Mouse (Mus musculus): ENCODE results near the gene Cplx2.
A peak's percentile ranks its signal among the peaks of the same experiment; 100 is the strongest.

Gene Cplx2

DNA sequence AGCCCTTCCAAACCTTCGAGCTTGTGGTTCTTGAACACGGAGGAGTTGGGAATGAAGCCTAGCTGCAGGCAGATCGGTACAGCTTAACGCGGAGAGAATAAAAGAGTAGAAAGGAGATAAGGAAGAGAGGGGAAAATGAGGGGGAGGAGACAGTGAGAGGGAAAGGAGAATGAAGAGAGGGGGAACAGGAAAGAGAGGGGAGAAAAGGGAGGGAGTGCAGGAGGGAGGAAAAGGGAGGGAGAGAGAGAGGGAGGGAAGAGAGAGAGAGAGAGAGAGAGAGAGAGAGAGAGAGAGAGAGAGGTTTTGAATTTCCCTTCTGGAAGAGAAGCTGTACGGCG, at the start of gene Cplx2:
Cplx2 (plus strand) TSS at position 301 of the 338 bp plus-strand sequence.
- no peak for DNase-seq (ENCODE audit: low spot score in 2 of 2)

DNA sequence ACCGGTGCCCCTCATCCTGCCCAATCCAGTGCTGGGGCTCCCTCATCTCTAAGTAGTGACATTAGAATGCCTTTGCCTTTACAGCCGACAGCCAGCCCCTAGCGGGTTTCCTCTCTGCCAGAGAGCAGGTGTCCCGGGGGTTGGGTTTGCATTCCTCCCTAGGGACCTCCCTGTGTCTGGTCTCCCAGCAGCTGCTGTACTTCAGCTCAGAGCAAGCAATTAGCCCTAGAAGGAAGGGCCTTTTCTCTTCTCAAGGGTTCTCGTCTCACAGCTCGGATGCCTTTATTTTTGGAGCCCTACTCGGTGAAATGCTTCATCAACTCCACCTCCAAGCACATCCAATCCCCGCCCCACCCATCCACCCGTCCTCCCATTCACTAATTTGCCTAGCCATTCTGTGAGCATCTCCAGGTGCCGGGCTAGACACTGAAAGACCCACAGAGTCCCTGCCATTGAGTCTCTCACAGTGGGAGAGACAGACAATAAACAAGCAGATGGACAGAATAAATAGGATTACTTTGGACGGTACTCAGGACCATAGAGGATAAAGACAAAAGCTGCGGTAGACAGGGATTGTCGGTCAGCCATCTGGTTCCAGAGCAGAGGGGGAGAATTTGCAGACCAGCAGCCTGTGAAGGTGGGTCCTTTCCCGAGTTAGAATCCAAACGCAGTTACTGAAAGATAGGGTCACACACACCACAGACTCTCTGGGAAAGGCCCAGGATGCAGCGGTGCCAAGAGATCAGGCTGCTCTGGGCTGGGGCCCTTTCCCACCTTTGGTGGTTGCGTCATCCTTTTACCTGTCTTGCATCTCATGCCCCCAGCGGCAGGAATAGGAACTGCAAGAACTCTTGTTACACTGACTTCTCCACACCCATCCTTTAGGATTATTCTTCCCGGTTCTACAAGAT, 48.5 kb upstream of the Cplx2 start:
- DNase-seq (ENCODE audit: low spot score in 2 of 2) = peak; percentile 76 to 78

- no peak for DNase-seq (ENCODE audit: low spot score in 2 of 2)
Observed at GRCm38 (mm10) chr13:54323307-54324165, 47.6 kb upstream of the Cplx2 start.

GRCm38 (mm10) chr13:54324178-54324577, 47.0 kb upstream of the Cplx2 start:
- DNase-seq (ENCODE audit: low spot score in 2 of 2) = no peak

DNA sequence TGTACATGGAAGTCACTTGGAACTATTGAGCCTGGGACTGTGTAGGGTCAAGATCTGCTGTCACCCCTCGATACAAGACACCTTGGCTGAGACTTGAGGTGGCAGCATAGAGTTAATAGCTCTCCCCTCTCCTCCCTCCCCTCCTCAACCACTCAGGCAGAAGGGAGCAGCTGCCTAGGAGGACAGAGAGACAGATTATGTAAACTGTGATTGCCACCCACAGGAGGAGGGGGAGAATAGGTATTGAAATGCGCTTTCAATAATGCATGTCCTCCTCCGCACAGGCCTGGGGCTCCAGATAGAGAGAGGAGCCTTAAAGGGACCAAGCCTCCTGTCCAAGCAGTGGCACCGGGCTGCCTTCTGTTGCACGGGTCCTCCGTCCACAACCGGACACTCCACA, 45.3 kb upstream of the Cplx2 start:
- DNase-seq (ENCODE audit: low spot score in 2 of 2) = no peak

GRCm38 (mm10) chr13:54326686-54327447, 44.3 kb upstream of the Cplx2 start:
- DNase-seq (ENCODE audit: low spot score in 2 of 2) = no peak

GRCm38 (mm10) chr13:54328029-54328428, 43.1 kb upstream of the Cplx2 start:
- DNase-seq (ENCODE audit: low spot score in 2 of 2) = no peak

GRCm38 (mm10) chr13:54328954-54329490, 42.1 kb upstream of the Cplx2 start:
- DNase-seq (ENCODE audit: low spot score in 2 of 2) = no peak

GRCm38 (mm10) chr13:54331825-54332675, 39.1 kb upstream of the Cplx2 start:
- no peak for DNase-seq (ENCODE audit: low spot score in 2 of 2)

- no peak for DNase-seq (ENCODE audit: low spot score in 2 of 2)
Observed at GRCm38 (mm10) chr13:54332921-54333477, 38.1 kb upstream of the Cplx2 start.

DNA sequence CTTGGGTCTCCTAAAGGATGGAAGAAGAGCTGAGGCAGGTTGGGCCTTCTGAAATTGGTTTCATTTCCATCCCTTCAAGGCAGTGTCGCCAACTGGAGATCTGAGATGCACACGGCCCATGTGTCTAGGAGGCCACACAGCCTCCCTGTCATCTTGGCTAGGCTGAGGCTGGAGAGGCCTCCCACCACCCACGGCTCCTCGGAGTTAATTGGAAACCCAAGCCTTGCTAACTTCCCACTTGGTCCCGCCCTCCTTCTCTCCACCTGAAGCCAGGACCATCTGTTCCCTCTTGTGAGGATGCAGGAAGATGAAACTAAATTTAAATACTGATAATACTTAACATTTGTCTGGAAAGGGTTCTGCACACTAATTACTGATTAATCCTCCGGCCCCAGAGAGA, 34.1 kb upstream of the Cplx2 start:
- no peak for DNase-seq (ENCODE audit: low spot score in 2 of 2)

DNA sequence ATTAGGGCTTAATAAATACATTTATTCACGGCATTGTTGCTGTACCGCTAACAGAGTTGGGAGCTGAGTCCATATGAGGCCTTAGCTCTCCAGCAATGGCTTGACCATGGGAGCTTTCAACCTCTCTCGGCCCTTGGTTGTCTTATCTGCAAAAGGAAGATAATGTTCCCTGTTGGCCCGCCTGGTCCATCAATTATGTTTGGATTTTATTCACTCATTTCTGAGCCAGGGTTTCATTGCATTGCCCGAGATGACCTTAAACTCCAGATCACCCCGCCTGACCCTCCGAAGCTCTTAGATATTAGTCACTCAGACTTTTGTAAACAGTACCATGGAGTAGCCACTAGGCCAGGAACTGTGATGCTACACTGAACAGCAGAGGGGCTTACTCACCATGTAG, 33.6 kb upstream of the Cplx2 start:
- no peak for DNase-seq (ENCODE audit: low spot score in 2 of 2)

DNA sequence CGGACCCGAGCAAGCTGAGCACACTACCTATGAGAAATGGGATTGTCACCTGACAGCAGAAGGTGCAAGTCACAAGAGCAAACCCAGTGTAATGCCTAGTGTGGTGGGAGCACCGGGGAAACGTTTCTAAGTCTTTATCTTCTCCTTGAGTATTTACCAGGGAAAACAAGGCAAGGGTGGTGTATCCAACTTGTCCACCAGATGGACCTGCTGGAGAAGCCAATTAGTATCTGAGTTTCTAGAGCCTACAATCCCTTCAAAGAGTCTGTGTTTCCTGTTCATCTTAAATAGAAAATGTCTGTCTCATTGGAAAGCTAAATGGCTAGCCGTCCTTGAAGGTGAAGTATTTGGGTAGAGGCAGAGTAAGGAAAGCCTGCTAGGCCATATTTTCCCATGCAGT, 32.3 kb upstream of the Cplx2 start:
- DNase-seq (ENCODE audit: low spot score in 2 of 2) = no peak

GRCm38 (mm10) chr13:54345885-54346647, 25.1 kb upstream of the Cplx2 start:
- DNase-seq (ENCODE audit: low spot score in 2 of 2) = no peak

DNA sequence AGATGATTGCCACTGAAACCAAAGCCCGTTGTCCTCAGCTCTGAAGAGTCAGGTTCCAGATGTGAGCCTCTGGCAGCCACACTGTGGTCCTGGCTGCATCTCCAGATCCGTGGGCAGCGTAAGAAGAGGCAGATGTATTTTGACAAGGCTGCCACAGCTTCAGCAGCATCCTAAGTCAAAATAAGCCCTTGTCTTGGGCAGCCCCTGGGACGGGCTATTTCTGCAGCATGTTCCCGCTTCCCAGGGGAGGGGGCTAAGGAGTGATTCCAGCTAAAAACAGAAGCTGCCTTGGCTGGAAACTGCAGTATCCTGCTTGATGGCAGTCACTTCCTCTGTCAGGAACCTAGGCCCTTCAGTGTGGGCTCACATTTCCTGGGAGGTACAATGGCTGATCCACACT, 23.1 kb upstream of the Cplx2 start:
- no peak for DNase-seq (ENCODE audit: low spot score in 2 of 2)

GRCm38 (mm10) chr13:54349126-54349759, 21.9 kb upstream of the Cplx2 start:
- no peak for DNase-seq (ENCODE audit: low spot score in 2 of 2)

DNA sequence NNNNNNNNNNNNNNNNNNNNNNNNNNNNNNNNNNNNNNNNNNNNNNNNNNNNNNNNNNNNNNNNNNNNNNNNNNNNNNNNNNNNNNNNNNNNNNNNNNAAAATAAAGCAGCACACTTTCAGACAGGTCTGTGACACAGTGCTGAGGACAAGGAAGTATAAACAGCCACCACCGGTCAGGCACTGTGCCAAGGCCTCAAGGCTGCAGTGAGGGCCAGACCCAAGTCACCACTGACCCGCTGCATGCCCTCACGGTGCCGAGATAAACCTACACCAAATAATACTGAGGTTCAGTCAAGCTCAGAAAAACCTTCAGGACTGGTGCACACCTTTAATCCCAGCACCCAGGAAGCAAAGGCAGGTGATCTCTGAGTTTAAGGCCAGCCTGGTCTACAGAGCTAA, 13.7 kb upstream of the Cplx2 start:
- no peak for DNase-seq (ENCODE audit: low spot score in 2 of 2)

GRCm38 (mm10) chr13:54359181-54359580, 12.0 kb upstream of the Cplx2 start:
- no peak for DNase-seq (ENCODE audit: low spot score in 2 of 2)

- no peak for DNase-seq (ENCODE audit: low spot score in 2 of 2)
Observed at GRCm38 (mm10) chr13:54364686-54365085, 6.5 kb upstream of the Cplx2 start.
